ENCODE assay signal across 19 mouse cellular contexts in the genomic region with DNA sequence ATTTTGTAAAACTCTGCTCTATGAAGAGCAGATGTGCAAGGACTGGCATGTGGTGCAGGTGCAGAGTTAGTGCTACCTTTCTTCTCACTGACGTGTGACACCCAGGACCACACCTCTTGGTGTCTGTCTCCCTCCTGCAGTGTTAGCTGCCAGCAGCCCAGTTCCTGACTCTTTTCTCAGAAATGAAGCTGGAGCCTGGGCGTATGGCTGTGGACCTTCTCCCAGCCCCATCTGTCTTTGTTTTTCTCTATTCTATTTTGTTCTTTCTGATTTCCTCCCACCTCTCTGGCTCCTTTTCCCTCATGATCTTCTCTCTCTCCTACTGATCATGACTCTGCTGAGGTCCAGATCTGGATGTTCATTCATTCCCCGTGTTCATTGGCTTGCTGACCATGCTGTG. TPM values are rescaled to one million over a fixed set of nuclear protein-coding genes. Genes with fewer than 3 reads are reported as not detected.
DNase-seq lines count a peak whose midpoint lies in the region; ATAC-seq lines count a peak whose summit lies in the region.
"Had no signal": no experiment of that assay in that cellular context is flagged by ENCODE, and none has a peak within 500 bp of the region (broad histone marks: within the 10 kb centered on the region; RNA-seq: fewer than 3 reads in every experiment).

No protein-coding gene starts in this region.

- ATAC-seq in cerebellum, adult (ENCODE audit: insufficient number of reproducible peaks, low FRiP score, low TSS enrichment) = peak; percentile 66; the same call in 1 of the 2 replicates
- ATAC-seq: activated CD4-positive, CD25-positive, alpha-beta regulatory T cell, adult 4 months; forebrain, embryonic 13.5 days; hindbrain, embryonic 16.5 days; intestine, embryonic 15.5 days; midbrain, embryonic 16.5 days had no signal

- no peak for DNase-seq in cerebellum, postnatal 10 days
- peak; percentile 21 to 69 for DNase-seq in layer of hippocampus, adult 18-20 months (ENCODE audit: low spot score in 2 of 2)
- DNase-seq in layer of hippocampus, adult 9-10 months (ENCODE audit: low spot score) = no peak
- peak; percentile 85 for DNase-seq in brain, adult 2 months (ENCODE audit: low read depth, low spot score)
- DNase-seq in cerebellum, postnatal 25 days = peak; percentile 19 to 36
- no peak for DNase-seq in retina, postnatal 1 day
- DNase-seq in lung, adult 18-20 months = no peak
- DNase-seq: adrenal gland, postnatal 10 days; gastrocnemius, postnatal 10 days; heart, postnatal 10 days; kidney, adult 9 months; kidney, postnatal 14 days; lung, postnatal 4 days had no signal

RNA-seq across cellular contexts. Expression of a gene that starts 50.3 kb away (rescaled TPM):
- 100 to 1,000 TPM; 200 to 204 TPM for total RNA-seq in layer of hippocampus, adult 18-20 months (2021)

Comparison
In these comparisons a context has a peak if more than half of its experiments do, and no peak if none do; other contexts are left out.
1. DNase-seq: peak in layer of hippocampus, adult 18-20 months (2 of 2), brain, adult 2 months (single experiment) and cerebellum, postnatal 25 days (2 of 2); none in cerebellum, postnatal 10 days (0 of 2), layer of hippocampus, adult 9-10 months (single experiment), retina, postnatal 1 day (single experiment) and lung, adult 18-20 months (0 of 2).